Mouse (Mus musculus) midbrain, embryonic 14.5 days (tissue): ENCODE data around the gene Hyal1. TPM values are rescaled to one million over a fixed set of nuclear protein-coding genes. Genes with fewer than 3 reads are reported as not detected.
"Not testable (repeated sequence)": the region's sequence is repeated elsewhere in the genome, so short reads cannot be mapped to it uniquely, and the experiment has no call there.

Experiments
- ATAC-seq: fragments of 200-750 bp; cut with Nextera tagmentation; 2 replicates; pipeline ENCODE4 v1.8.0; 2017; ENCODE audit warnings: moderate number of reproducible peaks, moderate library complexity; ENCODE audit not compliant: low FRiP score, low TSS enrichment
- DNase-seq: peaks from one replicate; pipeline ENCODE4 v3.0.0-alpha.2; 2015
- H3K27ac ChIP-seq: fragments of 300-500 bp; sonication (generic); replicated peaks from 2 replicates; pipeline ENCODE4 v1.5.1; 2014; ENCODE audit warnings: mild to moderate bottlenecking, low read depth, low read length, moderate library complexity
- H3K27me3 ChIP-seq: fragments of 300-500 bp; sonication (generic); 2 replicates; pipeline ENCODE4 v1.6.1; 2014; ENCODE audit warnings: low read length, control low read depth, mixed read lengths; ENCODE audit not compliant: control insufficient read depth, insufficient read depth
- H3K36me3 ChIP-seq: fragments of 300-500 bp; sonication (generic); 2 replicates; pipeline ENCODE4 v1.6.1; 2014; ENCODE audit warnings: low read length, control low read depth; ENCODE audit not compliant: control insufficient read depth, insufficient read depth
- H3K4me1 ChIP-seq: fragments of 300-500 bp; sonication (generic); 2 replicates; pipeline ENCODE4 v1.6.1; 2014; ENCODE audit warnings: mild to moderate bottlenecking, antibody characterized with exemption, low read length, control low read depth; ENCODE audit not compliant: control insufficient read depth, insufficient read depth
- H3K4me2 ChIP-seq: fragments of 300-500 bp; sonication (generic); 2 replicates; pipeline ENCODE4 v1.6.1; 2014; ENCODE audit warnings: mild to moderate bottlenecking, low read length, moderate library complexity
- H3K4me3 ChIP-seq: fragments of 300-500 bp; sonication (generic); replicated peaks from 2 replicates; pipeline ENCODE4 v1.5.1; 2014; ENCODE audit warnings: low read depth, low read length
- H3K9ac ChIP-seq: fragments of 300-500 bp; sonication (generic); replicated peaks from 2 replicates; pipeline ENCODE4 v1.6.1; 2014; ENCODE audit warnings: mild to moderate bottlenecking, low read length, moderate library complexity
- H3K9me3 ChIP-seq: fragments of 300-500 bp; sonication (generic); 2 replicates; pipeline ENCODE4 v1.6.1; 2016; ENCODE audit warnings: low read length, control low read depth, mixed read lengths; ENCODE audit not compliant: control insufficient read depth
- WGBS: fragments of 180-500 bp; shearing (Covaris S2); extraction: QIAGEN DNeasy Blood & Tissue Kit; methylation state at CpG from one replicate; pipeline ENCODE4 v1.1.7; 2014; 5-methylcytosine and 5-hydroxymethylcytosine counted together
- polyA plus RNA-seq: library from polyadenylated mRNA; unstranded; fragments of >200 nt; fragmentation: Nextera tagmentation; extraction: Ambion mirVana; gene quantifications from 2 replicates; pipeline ENCODE4 v1.2.1, GENCODE M21; 2014

Hyal1 gene
- polyA plus RNA-seq, 1 experiment from 2014 or later: 3.4 TPM

DNA sequence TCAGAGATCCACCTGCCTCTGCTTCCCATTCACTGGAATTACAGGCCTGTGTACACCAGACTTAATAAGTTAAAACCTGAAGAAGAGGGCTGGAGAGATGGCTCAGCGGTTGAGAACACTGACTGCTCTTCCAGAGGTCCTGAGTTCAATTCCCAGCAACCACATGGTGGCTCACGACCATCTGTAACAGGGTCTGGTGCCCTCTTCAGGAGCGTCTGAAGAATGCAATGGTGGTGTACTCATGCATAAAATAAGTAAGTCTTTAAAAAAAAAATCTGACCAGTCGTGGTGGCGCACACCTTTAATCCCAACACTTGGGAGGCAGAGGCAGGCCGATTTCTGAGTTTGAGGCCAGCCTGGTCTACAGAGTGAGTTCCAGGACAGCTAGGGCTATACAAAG is 3.0 kb upstream of the Hyal1 start:
- not testable (repeated sequence) for ATAC-seq, DNase-seq, H3K9me3 ChIP-seq, H3K27me3 ChIP-seq, H3K27ac ChIP-seq, H3K4me2 ChIP-seq, H3K4me3 ChIP-seq, H3K9ac ChIP-seq
- Histone ChIP-seq H3K4me1 (peaks cover 25% of the 10 kb centered on the region), H3K36me3 (peaks cover 41% of the 10 kb centered on the region)
- 81% methylated on average over 6 of the region's 6 CpGs for WGBS

DNA sequence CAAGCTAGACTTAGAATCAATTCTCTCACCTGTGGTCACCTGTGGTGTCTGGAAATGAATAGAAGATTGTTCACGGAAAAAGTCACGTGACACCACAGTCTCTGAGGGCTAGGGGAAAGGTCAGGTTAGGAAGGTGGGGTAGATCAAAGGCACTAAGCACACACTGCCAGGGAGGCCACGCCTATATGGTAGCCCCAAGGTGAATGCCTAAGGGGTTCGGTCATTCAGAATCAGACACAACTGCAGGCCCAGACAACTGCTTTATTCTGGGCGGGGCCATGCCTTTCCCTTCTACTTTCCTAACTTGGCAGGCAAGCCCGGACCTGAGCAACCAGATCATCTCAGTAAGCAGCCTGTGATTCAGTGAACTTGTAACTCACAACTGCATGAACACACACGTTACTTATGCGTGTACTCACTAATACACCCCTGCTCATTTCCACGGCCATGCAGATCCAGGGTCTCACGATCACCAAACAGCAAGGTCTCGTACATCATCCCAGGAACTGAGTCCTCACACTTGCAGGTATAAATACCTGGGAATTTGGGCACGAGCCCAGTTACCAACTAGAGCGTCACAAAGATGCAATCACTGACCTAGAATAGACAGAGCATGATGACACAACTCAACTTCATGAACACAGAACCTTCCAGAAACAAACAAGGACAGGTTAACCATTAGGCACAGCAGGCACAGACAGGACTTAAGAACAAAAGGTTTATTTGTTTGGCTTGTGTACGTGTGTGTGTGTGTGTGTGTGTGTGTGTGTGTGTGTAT is 959 bp upstream of the Hyal1 start:
- DNase-seq (no peak), ATAC-seq (no peak)
- Histone ChIP-seq H3K9me3 (no peaks in the 10 kb centered on the region), H3K27me3 (no peaks in the 10 kb centered on the region), H3K4me1 (peaks cover 22% of the 10 kb centered on the region), H3K9ac (no peak overlapping the region), H3K27ac (0 out of 2 replicates have a peak overlapping the region, but pooled peaks have one; percentile 41), H3K4me3 (no peak overlapping the region), H3K4me2 (no peak overlapping the region), H3K36me3 (peaks cover 36% of the 10 kb centered on the region)
- 89% methylated on average over 14 of the region's 14 CpGs for WGBS

DNA sequence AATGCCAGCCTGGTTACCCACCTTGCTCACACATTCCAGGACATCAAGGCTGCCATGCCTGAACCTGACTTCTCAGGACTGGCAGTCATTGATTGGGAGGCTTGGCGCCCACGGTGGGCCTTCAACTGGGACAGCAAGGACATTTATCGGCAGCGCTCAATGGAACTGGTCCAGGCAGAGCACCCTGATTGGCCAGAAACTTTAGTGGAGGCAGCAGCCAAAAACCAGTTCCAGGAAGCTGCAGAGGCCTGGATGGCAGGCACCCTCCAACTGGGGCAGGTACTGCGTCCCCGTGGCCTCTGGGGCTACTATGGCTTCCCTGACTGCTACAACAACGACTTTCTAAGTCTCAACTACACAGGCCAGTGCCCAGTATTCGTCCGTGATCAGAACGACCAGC is 1.1 kb downstream of the Hyal1 start:
- Histone ChIP-seq H3K9ac (no peak overlapping the region), H3K9me3 (no peaks in the 10 kb centered on the region), H3K27ac (no peak overlapping the region), H3K4me3 (no peak overlapping the region), H3K36me3 (peaks cover 15% of the 10 kb centered on the region), H3K4me2 (no peak overlapping the region), H3K4me1 (peaks cover 20% of the 10 kb centered on the region), H3K27me3 (no peaks in the 10 kb centered on the region)
- 95% methylated on average over 10 of the region's 10 CpGs for WGBS
- DNase-seq (no peak), ATAC-seq (no peak)

DNA sequence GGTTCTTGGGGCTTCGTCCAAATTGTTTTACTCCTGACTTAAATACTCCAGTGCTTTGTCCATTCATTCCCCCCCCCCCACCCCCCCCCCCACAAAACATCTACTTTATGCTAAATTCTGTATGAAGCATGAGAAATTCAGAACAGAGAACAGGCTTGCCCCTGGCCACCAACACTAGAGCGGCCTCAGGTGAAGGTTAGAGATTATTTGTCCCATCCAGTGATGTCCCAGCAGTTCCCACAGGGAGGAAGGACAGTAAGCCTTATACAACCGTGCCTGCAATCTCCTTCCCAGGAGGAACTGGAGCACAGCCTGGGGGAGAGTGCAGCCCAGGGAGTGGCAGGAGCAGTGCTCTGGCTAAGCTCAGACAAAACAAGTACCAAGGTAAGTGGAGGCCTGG is 1.9 kb downstream of the Hyal1 start, which contains the start of gene Naa80:
Gene Naa80 (plus strand): TSS at position 301 of the 400 bp plus-strand sequence.
- Histone ChIP-seq H3K4me1 (peaks cover 20% of the 10 kb centered on the region), H3K4me2 (no peak within 1 kb of the TSS; the same call in 1 of the 2 replicates), H3K36me3 (peaks cover 15% of the 10 kb centered on the region), H3K9me3 (no peaks in the 10 kb centered on the region), H3K4me3 (no peak within 1 kb of the TSS), H3K27me3 (no peaks in the 10 kb centered on the region), H3K9ac (no peak within 1 kb of the TSS), H3K27ac (no peak within 1 kb of the TSS)
- 75% methylated on average over 3 of the region's 3 CpGs for WGBS
- DNase-seq: no peak
- ATAC-seq: no peak

DNA sequence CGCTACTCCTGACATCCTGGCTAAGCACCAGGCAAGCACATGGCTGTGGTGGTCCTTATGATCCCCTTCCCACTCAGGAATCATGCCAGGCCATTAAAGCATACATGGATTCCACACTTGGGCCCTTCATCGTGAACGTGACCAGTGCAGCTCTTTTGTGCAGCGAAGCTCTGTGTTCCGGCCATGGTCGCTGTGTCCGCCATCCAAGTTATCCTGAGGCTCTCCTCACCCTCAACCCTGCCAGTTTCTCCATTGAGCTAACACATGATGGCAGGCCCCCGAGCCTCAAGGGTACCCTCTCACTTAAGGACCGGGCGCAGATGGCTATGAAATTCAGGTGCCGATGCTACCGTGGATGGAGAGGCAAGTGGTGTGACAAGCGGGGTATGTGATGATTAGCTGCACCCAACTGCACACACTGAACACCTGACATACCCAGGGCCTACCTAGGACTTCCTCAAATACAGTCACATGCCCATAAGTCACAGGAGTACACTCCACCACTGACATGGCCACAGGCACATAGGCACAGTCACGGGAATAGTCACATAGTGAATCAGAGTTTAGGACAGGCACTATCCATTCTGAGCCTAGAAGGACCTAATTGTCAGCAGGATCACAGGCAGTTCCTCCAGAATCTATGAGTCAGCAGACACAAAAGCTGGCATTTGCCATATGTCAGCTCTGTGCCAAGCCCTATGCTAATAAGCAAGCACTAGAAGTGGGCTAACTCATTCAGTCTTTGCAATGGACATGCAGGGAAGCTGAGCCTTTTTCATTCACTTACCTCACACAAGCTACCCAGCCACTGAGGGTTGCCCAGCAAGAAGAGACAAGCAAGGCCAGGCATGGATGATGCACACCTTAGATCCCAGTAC is 2.5 kb downstream of the Hyal1 start:
- H3K36me3 ChIP-seq: peaks cover 18% of the 10 kb centered on the region
- H3K27me3 ChIP-seq: no peaks in the 10 kb centered on the region
- WGBS: 93% methylated on average over 14 of the region's 14 CpGs
- no peak overlapping the region; the same call in 1 of the 2 replicates for H3K4me2 ChIP-seq
- no peak overlapping the region for H3K9ac ChIP-seq
- peaks cover 20% of the 10 kb centered on the region for H3K4me1 ChIP-seq
- DNase-seq (no peak), ATAC-seq (no peak)
- H3K27ac ChIP-seq: no peak overlapping the region
- H3K9me3 ChIP-seq: no peaks in the 10 kb centered on the region
- H3K4me3 ChIP-seq: no peak overlapping the region

DNA sequence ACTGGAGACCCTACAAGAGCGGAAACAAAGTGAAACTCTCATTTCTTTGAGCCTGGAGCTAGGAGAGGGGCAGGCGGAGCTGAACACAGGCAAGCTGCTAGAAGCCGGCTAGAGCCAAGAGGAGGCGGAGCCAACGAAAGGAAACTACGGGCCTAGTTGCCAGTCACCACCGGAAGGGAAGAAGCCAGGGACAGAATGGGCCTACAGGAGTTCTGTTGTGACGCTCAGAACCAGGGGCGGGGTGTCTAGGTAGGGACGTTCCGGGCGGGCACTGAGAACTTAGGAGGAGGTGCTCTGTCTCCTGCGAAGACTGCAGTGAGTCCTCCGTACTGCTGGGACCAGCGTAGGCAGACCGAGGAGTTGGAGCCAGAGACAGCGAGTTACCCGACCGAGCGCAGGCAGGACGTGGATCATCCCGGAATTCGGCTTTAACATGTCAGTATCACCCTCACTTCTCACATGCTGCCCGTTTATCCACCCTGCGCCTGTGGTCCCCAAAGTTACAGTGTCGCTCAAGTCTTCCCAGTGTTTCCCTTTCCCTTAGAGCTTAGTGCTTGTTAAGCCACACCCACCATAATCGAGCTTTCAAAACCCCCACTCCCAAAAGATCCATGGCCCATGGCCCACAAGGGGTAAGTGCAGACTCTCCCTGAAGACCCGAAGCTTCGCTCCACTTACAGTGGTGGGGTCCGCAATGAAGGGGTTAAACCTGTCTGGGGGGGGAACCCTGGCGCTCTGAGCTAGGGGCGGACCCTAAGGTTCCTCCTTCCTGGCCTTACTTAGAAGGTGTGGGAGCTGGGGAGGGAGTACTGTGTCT is 4.0 kb downstream of the Hyal1 start, which contains the start of gene Hyal3:
Gene Hyal3 (plus strand): TSS at position 318 of the 817 bp plus-strand sequence.
- Histone ChIP-seq H3K9ac (peak within 1 kb of the TSS; percentile 74), H3K36me3 (peaks cover 11% of the 10 kb centered on the region; the same call in 1 of the 2 replicates), H3K9me3 (no peaks in the 10 kb centered on the region), H3K4me2 (peak within 1 kb of the TSS; percentile 98), H3K4me1 (peaks cover 20% of the 10 kb centered on the region), H3K27ac (peak within 1 kb of the TSS; percentile 81), H3K27me3 (no peaks in the 10 kb centered on the region), H3K4me3 (peak within 1 kb of the TSS; percentile 62)
- DNase-seq (peak; percentile 90), ATAC-seq (peak; percentile 71)
- WGBS: under 1% methylated on average over 32 of the region's 32 CpGs

DNA sequence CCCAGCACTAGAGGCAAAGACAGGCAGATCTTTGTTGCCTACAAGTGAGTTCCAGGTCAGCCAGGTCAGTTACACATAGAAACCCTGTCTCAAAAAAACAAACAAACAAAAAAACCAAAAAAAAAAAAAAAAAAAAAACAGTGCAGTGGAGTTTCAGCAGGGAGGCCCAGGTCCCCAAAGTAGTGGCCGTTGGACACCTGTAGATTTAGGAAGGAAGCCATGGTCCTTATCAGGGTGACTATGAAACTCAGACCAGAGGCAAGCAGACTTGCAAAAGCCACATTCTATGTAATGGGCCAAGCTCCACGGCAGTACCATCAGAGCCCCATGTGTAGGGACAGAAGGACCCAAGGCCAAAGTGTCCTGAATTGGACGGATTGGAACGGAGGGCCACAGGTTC is 4.9 kb downstream of the Hyal1 start:
- H3K27me3 ChIP-seq: no peaks in the 10 kb centered on the region
- DNase-seq (no peak), ATAC-seq (no peak)
- peaks cover 11% of the 10 kb centered on the region; the same call in 1 of the 2 replicates for H3K36me3 ChIP-seq
- no peak overlapping the region for H3K27ac ChIP-seq
- H3K4me1 ChIP-seq: peaks cover 20% of the 10 kb centered on the region
- H3K9ac ChIP-seq: peak overlapping the region; percentile 74
- WGBS: 85% methylated on average over 4 of the region's 4 CpGs
- H3K9me3 ChIP-seq: no peaks in the 10 kb centered on the region
- peak overlapping the region; percentile 98 for H3K4me2 ChIP-seq
- H3K4me3 ChIP-seq: peak overlapping the region; percentile 62; the same call in 1 of the 2 replicates

DNA sequence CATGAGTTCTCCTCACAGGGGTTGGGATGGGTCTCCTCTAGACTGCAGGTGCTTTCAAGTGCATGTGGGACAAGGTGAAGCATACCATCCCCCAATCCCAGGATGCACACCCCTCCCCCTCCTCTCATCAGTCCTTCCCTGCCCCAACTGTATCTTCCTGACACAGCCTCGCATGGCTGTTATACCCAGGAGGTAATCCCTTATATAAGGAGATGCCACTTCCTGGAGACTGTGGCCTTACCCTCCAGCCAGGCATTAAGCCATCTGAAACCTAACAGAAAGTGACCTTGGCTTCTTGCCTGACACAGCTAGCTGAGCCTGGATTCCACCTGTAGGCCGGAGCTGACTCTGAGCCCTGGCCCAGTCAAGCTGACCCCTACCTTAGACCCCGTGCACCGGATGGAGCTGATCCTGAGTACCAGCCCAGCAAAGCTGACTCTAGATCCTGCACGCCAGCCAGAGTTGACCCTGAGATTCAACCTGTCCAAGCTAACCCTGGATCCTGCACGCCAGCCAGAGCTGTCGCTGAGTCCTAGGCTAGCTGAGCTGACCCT is 5.9 kb downstream of the Hyal1 start:
- Histone ChIP-seq H3K36me3 (peaks cover 11% of the 10 kb centered on the region; the same call in 1 of the 2 replicates), H3K9ac (no peak overlapping the region), H3K4me3 (no peak overlapping the region), H3K4me2 (no peak overlapping the region), H3K27ac (no peak overlapping the region), H3K9me3 (no peaks in the 10 kb centered on the region), H3K4me1 (peaks cover 15% of the 10 kb centered on the region), H3K27me3 (no peaks in the 10 kb centered on the region)
- 92% methylated on average over 7 of the region's 7 CpGs for WGBS
- DNase-seq: no peak
- no peak for ATAC-seq
